Mouse (Mus musculus) gastrocnemius, postnatal 36 days (tissue): ENCODE results near the gene Olfr917. TPM values are rescaled to one million over a fixed set of nuclear protein-coding genes. Genes with fewer than 3 reads are reported as not detected.

Experiments used
- DNase-seq, 2 experiments: peaks; one replicate each; pipeline ENCODE4 v3.0.0; 2022
- intact Hi-C: fragments of 180-260 bp; cut with DNase I; formaldehyde crosslinking; loops from one replicate; pipeline ENCODE4 v1.15.1; 2025
- long read RNA-seq, 2 experiments: library from polyadenylated mRNA; stranded (forward); transcript quantifications; one replicate each; pipeline ENCODE4 v2.0.0; 2021
- total RNA-seq, 2 experiments: library from RNA; stranded (reverse); gene quantifications; 2 replicates each; pipeline ENCODE4 v1.2.3; 2021

Gene Olfr917
- total RNA-seq, result not detected
- long read RNA-seq, experiment 1, result 0 reads
- long read RNA-seq, experiment 2, result 0 reads

DNA sequence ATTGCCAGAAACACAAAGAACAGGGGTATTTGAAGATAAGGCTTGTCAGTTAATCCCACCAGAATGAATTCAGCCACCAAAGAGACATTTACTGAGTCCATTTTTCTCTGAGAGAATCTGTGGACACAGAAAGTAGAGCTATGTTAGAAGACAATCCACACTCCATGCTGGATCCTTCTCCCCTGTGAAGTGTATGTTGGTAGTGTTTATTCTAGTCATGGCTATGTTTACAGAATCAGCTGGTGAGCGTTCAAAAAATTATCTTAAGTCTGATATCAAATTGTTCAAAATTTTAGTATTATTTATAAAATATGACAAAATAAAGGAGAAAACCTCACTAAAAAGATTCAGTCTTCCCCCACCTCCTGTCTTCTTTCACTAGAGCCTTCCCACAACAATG is at the start of gene Olfr917:
Gene Olfr917 (minus strand): TSS at position 101 of the 400 bp plus-strand sequence.
- intact Hi-C loops, result no loop called here
- no peak for DNase-seq

- DNase-seq, result no peak
- intact Hi-C loops, result no loop called here
Measured at GRCm38 (mm10) chr9:38674501-38674900, 8.9 kb upstream of the Olfr917 start, which contains the start of gene Olfr918. Gene Olfr918 (minus strand): TSS chr9:38674601.

GRCm38 (mm10) chr9:38672887-38673286 is 7.2 kb upstream of the Olfr917 start:
- intact Hi-C loops, result no loop called here
- DNase-seq, result no peak

DNA sequence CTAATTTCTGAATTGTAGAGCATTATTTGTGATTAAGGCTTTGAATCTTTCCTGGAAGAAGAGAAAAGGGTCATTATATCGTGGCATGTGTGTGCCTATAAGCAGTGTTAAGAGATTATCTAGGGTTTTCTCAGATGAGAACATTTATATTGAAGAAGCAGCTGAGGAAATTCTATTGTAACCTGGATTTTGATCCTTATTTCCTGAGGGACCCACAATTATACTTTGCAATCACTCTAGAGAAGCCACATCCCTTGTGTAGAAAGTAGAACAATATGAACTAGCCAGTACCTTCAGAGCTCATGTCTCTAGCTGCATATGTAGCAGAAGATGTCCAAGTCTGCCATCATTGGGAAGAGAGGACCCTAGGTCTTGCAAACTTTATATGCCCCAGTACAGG is 5.9 kb downstream of the Olfr917 start, which contains the start of gene Olfr916:
Gene Olfr916 (minus strand): TSS at position 101 of the 400 bp plus-strand sequence.
- intact Hi-C loops, result no loop called here

GRCm38 (mm10) chr9:38632406-38632805 is 33.2 kb downstream of the Olfr917 start:
- DNase-seq, result no peak
- intact Hi-C loops, result no loop called here

More for the DNA sequence above, 5.9 kb downstream of the Olfr917 start, which contains the start of gene Olfr916:
- no peak for DNase-seq

Other genes starting within 250 kb of the Olfr917 start
- not detected for gene Olfr901, start 236.4 kb downstream of the Olfr917 start, total RNA-seq
- not detected for gene Olfr902, start 218.2 kb downstream of the Olfr917 start, total RNA-seq
- gene Olfr904, start 202.7 kb downstream of the Olfr917 start, total RNA-seq, result not detected
- not detected for gene Olfr905, start 194.7 kb downstream of the Olfr917 start, total RNA-seq
- gene Olfr906, start 178.8 kb downstream of the Olfr917 start, total RNA-seq, result not detected
- not detected for gene Olfr907, start 170.0 kb downstream of the Olfr917 start, total RNA-seq
- gene Olfr911-ps1, start 144.3 kb downstream of the Olfr917 start, total RNA-seq, result not detected
- not detected for gene Olfr910, start 128.0 kb downstream of the Olfr917 start, total RNA-seq
- gene Olfr912, start 85.7 kb downstream of the Olfr917 start, total RNA-seq, result not detected
- gene Olfr913, start 73.1 kb downstream of the Olfr917 start, total RNA-seq, result not detected
- not detected for gene Olfr914, start 60.7 kb downstream of the Olfr917 start, total RNA-seq
- gene Olfr916, start 6.0 kb downstream of the Olfr917 start, total RNA-seq, result not detected
- gene Olfr918, start 8.8 kb upstream of the Olfr917 start, total RNA-seq, result not detected
- not detected for gene Olfr919, start 37.8 kb upstream of the Olfr917 start, total RNA-seq
- gene Vwa5a, start 52.4 kb upstream of the Olfr917 start, total RNA-seq, result 10 to 100 TPM; 12.3 to 14.1 TPM
- under 1 TPM in 1 of 2 experiments, not detected in 1; 0.05 TPM for gene Olfr920, start 86.5 kb upstream of the Olfr917 start, total RNA-seq
- not detected for gene Olfr921, start 107.2 kb upstream of the Olfr917 start, total RNA-seq
- gene Olfr922, start 148.8 kb upstream of the Olfr917 start, total RNA-seq, result not detected
- gene Olfr923, start 160.7 kb upstream of the Olfr917 start, total RNA-seq, result not detected
- not detected for gene Olfr924, start 178.6 kb upstream of the Olfr917 start, total RNA-seq
- not detected for gene Olfr26, start 189.2 kb upstream of the Olfr917 start, total RNA-seq
- not detected for gene Olfr926, start 211.3 kb upstream of the Olfr917 start, total RNA-seq